Mouse (Mus musculus): ENCODE data around the gene Tmigd3.

DNA sequence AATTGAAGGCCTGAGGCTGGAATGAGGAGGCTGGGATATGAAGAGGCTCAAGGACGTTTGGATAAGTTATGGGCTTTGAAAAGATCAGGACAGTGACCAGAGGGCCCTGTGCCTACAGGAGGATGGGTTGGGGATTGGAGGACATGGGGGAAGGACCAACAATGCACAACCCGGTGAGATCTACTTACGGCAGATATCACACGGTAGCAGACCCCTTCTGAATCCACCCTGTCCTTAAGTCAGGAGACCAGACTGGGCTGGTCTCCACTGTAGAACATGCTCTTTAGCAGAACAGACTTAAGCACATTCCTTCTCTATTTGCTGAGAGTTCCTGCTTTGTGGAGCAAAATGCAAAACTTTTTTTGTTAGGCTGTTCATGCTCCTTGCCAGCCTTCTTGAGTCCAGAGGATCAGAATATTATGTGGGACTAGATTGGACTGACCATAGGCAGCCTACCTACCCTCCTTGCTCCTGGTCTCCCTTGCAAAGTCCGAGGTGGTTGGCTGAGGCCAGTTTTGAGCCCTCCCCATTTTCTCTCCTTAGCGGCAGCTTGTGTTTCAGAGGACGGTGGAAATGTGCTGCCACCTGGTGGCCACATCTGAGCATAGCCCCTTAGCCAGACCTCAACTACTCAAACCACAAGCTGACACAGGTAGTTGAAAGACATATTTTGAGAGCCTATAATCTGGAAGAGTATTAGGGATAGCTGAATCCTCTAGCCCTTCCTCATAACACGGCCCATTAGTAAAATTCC lies 28.9 kb downstream of the Tmigd3 start:
- TF ChIP-seq CTCF (IDR thresholded peaks at IDR 0.05; ENCODE audit: extremely low read depth, insufficient read depth, insufficient read length, insufficient replicate concordance), result peak; percentile 91; the same call in 1 of the 2 replicates
- TF ChIP-seq POLR2A (IDR thresholded peaks at IDR 0.05; ENCODE audit: low read depth, low read length), result no peak
